Mouse (Mus musculus): ENCODE data around the gene Ms4a4b. TPM values are rescaled to one million over a fixed set of nuclear protein-coding genes. Genes with fewer than 3 reads are reported as not detected.

The Ms4a4b gene
- total and polyA plus RNA-seq, 3 experiments = not detected

GRCm38 (mm10) chr19:11482684-11483083 is 39.3 kb downstream of the Ms4a4b start:
- Histone ChIP-seq H3K36me3 (ENCODE audit: control insufficient read depth in 1 of 2, insufficient read depth in 2 of 2, low read length in 2 of 2) (0 out of 4 replicates have a peak, but pooled peaks cover 0 to 2% of the 10 kb centered on the region in 2 experiments), H3K9me3 (replicated peaks; ENCODE audit: insufficient read depth, low read length) (no peaks in the 10 kb centered on the region), H3K9ac (ENCODE audit: control insufficient read depth, low read depth, low read length, poor library complexity, severe bottlenecking) (no peak overlapping the region), H3K27ac (ENCODE audit: control insufficient read depth, low read depth, low read length) (no peak overlapping the region), H3K4me1 (ENCODE audit: control insufficient read depth in 1 of 2, insufficient read depth in 2 of 2, low read length in 2 of 2) (no peaks in the 10 kb centered on the region; a peak in 1 of 4 replicates), H3K27me3 (ENCODE audit: control insufficient read depth in 1 of 2, insufficient read depth in 2 of 2, low read length in 2 of 2) (no peaks in the 10 kb centered on the region; a peak in 1 of 4 replicates), H3K4me3 (ENCODE audit: control insufficient read depth in 1 of 2, insufficient read depth in 1 of 2, low read depth in 2 of 2, low read length in 2 of 2) (no peak overlapping the region), H3K79me2 (ENCODE audit: control insufficient read depth, insufficient read depth, low read length, poor library complexity) (no peaks in the 10 kb centered on the region)
- DNase-seq (ENCODE audit: low read depth, low spot score) = no peak
- TF ChIP-seq UBTF (IDR thresholded peaks at IDR 0.05; ENCODE audit: borderline replicate concordance, insufficient read depth, low read depth, low read length) (no peak), MAX (IDR thresholded peaks at IDR 0.05; ENCODE audit: low read length) (no peak), BHLHE40 (IDR thresholded peaks at IDR 0.05; ENCODE audit: borderline replicate concordance, low read depth, low read length) (no peak), ETS1 (IDR thresholded peaks at IDR 0.05; ENCODE audit: low read depth, low read length) (no peak), MAFK (IDR thresholded peaks at IDR 0.05; ENCODE audit: borderline replicate concordance, low read depth, low read length) (no peak), USF1 (IDR thresholded peaks at IDR 0.05; ENCODE audit: low read depth, low read length) (no peak), RCOR1 (IDR thresholded peaks at IDR 0.05; ENCODE audit: low read depth, low read length) (no peak), POLR2AphosphoS5 (IDR thresholded peaks at IDR 0.05; ENCODE audit: borderline replicate concordance, low read depth, low read length) (no peak), KAT2A (conservative IDR thresholded peaks at IDR 0.05; ENCODE audit: low read depth, low read length) (no peak), POLR2A (IDR thresholded peaks at IDR 0.05; ENCODE audit: control insufficient read depth in 1 of 2, insufficient read depth in 1 of 2, low read depth in 1 of 2, low read length in 2 of 2, poor library complexity in 1 of 2) (no peak), CTCF (IDR thresholded peaks at IDR 0.05 in 2 of 3, conservative IDR thresholded peaks at IDR 0.05 in 1 of 3; ENCODE audit: control insufficient read depth in 1 of 3, insufficient read depth in 1 of 3, low read depth in 2 of 3, low read length in 3 of 3, poor library complexity in 1 of 3, severe bottlenecking in 1 of 3) (no peak), SMC3 (IDR thresholded peaks at IDR 0.05; ENCODE audit: low read depth, low read length) (no peak), CHD2 (IDR thresholded peaks at IDR 0.05; ENCODE audit: low read length) (no peak), NELFE (IDR thresholded peaks at IDR 0.05; ENCODE audit: low read depth, low read length) (no peak)

DNA sequence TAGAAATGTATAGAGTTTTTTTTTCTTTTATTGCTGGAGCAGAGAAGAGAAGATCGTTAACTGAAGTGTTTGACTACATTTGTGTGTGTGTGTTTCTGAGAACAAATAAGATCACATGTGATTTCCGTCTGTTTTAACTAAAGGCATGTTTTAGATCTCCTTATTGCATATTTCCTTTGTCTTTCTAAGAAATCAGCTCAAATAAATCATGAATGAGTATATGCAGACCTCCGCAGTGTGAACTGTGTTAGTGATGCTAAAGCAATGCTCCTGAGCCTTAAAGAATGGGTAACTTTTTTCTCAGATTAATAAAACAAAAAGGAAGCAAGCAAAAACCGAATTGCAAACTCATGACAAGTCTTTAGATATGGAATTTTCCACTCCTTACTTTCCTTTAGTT is 40.6 kb downstream of the Ms4a4b start:
- no peak for DNase-seq (ENCODE audit: low read depth, low spot score)
- no peaks in the 10 kb centered on the region for H3K79me2 ChIP-seq (ENCODE audit: control insufficient read depth, insufficient read depth, low read length, poor library complexity)

More for the DNA sequence above, 40.6 kb downstream of the Ms4a4b start:
- 0 out of 4 replicates have a peak, but pooled peaks cover 0 to 2% of the 10 kb centered on the region in 2 experiments for H3K36me3 ChIP-seq (ENCODE audit: control insufficient read depth in 1 of 2, insufficient read depth in 2 of 2, low read length in 2 of 2)
- H3K27ac ChIP-seq (ENCODE audit: control insufficient read depth, low read depth, low read length) = no peak overlapping the region
- no peak overlapping the region for H3K4me3 ChIP-seq (ENCODE audit: control insufficient read depth in 1 of 2, insufficient read depth in 1 of 2, low read depth in 2 of 2, low read length in 2 of 2)
- no peak overlapping the region for H3K9ac ChIP-seq (ENCODE audit: control insufficient read depth, low read depth, low read length, poor library complexity, severe bottlenecking)
- TF ChIP-seq EP300 (IDR thresholded peaks at IDR 0.05; ENCODE audit: low read depth in 1 of 2, low read length in 2 of 2) (no peak), KAT2A (conservative IDR thresholded peaks at IDR 0.05; ENCODE audit: low read depth, low read length) (no peak), TAL1 (IDR thresholded peaks at IDR 0.05; ENCODE audit: low read length) (no peak), CHD1 (IDR thresholded peaks at IDR 0.05; ENCODE audit: low read depth, low read length) (no peak), BHLHE40 (IDR thresholded peaks at IDR 0.05; ENCODE audit: borderline replicate concordance, low read depth, low read length) (no peak), UBTF (IDR thresholded peaks at IDR 0.05; ENCODE audit: borderline replicate concordance, insufficient read depth, low read depth, low read length) (no peak), SMC3 (IDR thresholded peaks at IDR 0.05; ENCODE audit: low read depth, low read length) (no peak), POLR2AphosphoS5 (IDR thresholded peaks at IDR 0.05; ENCODE audit: borderline replicate concordance, low read depth, low read length) (no peak), RCOR1 (IDR thresholded peaks at IDR 0.05; ENCODE audit: low read depth, low read length) (no peak), HCFC1 (IDR thresholded peaks at IDR 0.05; ENCODE audit: low read depth, low read length) (no peak), TCF12 (IDR thresholded peaks at IDR 0.05; ENCODE audit: low read depth, low read length) (no peak), GABPA (IDR thresholded peaks at IDR 0.05; ENCODE audit: low read depth, low read length) (no peak), MAFK (IDR thresholded peaks at IDR 0.05; ENCODE audit: borderline replicate concordance, low read depth, low read length) (no peak), GATA1 (IDR thresholded peaks at IDR 0.05; ENCODE audit: low read depth, low read length) (no peak)
- H3K4me1 ChIP-seq (ENCODE audit: control insufficient read depth in 1 of 2, insufficient read depth in 2 of 2, low read length in 2 of 2) = no peaks in the 10 kb centered on the region; a peak in 1 of 4 replicates
- no peaks in the 10 kb centered on the region for H3K9me3 ChIP-seq (replicated peaks; ENCODE audit: insufficient read depth, low read length)
- no peaks in the 10 kb centered on the region; a peak in 1 of 4 replicates for H3K27me3 ChIP-seq (ENCODE audit: control insufficient read depth in 1 of 2, insufficient read depth in 2 of 2, low read length in 2 of 2)

Data from MEL (cell line).